Mouse (Mus musculus) MEL-GATA-1-ER (cell line): ENCODE results near the gene Pitpna.
A peak's percentile ranks its signal among the peaks of the same experiment; 100 is the strongest.

Source experiments
- DNase-seq: peaks from one replicate; pipeline ENCODE4 v3.0.0-alpha.2; 2012; ENCODE audit warnings: low read depth; ENCODE audit errors: extremely low read depth

Gene Pitpna

GRCm38 (mm10) chr11:75563851-75564548 lies 23.9 kb upstream of the Pitpna start:
- no peak for DNase-seq

GRCm38 (mm10) chr11:75565849-75566248 lies 22.0 kb upstream of the Pitpna start:
- no peak for DNase-seq

- DNase-seq: no peak
Measured at GRCm38 (mm10) chr11:75566276-75567196, 21.4 kb upstream of the Pitpna start.

GRCm38 (mm10) chr11:75567346-75568114 lies 20.4 kb upstream of the Pitpna start:
- no peak for DNase-seq

DNA sequence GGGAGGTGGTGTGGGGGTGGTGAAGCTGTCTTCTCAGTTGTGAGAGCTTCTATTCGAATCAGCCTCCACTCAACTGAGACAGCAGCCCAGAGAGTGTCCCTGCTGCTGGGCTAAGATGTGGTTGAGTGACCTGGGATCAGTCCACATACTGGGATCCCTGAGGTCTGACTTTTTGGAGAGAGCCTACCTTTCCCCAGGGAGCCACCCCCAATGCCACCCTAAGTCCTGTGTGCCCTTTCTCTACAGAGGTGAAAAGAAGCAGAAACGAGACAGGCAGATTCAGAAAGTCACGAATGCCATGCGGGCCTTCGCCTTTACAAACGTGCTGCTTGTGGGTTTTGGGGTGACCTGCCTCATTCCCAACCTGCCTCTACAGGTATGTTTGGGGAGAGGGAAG lies 19.8 kb upstream of the Pitpna start:
- no peak for DNase-seq

DNA sequence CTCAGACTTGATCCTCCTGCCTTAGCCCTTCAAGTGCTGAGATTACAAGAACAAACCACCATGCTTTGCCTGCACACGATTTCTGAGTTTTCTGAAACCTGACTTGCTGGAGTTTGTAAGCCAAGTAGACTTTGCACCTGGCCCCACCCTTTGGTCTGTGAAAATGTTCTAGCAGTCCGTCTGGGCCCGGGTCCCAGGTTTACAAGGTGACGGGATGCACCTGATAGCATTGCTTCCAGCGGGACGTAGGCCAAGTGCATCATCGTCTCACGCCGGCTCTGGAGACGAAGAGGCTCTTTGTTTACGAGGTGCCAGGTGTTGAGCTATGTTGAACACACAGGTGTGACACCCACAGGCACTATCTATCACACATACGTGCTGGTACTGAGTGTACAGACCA lies 18.9 kb upstream of the Pitpna start:
- no peak for DNase-seq

DNA sequence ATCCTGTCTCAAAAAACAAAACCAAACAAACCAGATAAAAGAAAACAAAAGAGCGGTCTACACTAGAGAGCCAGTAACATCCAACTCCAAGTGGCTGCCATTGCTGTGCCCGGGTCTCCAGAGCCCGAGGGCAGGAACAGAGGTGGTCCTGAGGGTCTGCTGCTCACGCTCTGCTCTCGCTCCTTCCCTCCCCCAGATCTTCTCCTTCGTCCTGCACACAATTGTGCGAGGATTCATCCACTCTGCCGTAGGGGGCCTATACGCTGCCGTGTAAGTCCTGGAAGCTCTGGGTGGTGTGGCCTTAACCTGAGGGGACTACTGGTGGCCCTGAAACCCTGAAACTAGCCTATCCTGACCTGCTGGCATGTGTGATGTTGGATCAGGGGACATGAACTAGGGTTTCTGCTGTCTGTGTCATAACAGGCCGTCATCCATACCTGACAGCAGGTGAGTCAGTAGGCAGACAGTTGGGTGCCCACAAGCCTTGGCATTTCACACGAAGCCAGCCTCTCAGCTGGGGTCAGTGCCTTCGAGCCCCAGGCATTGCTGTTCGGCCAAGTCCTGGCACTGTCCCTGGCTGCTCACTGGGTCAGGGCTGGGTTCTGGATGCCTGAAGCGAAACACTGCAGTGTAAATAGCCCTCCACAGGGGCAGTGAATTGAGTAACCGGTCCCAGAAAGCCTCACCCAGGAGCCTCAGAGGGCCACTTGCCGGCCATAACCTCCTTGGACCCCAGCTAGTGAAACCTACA lies 17.3 kb upstream of the Pitpna start:
- no peak for DNase-seq

DNA sequence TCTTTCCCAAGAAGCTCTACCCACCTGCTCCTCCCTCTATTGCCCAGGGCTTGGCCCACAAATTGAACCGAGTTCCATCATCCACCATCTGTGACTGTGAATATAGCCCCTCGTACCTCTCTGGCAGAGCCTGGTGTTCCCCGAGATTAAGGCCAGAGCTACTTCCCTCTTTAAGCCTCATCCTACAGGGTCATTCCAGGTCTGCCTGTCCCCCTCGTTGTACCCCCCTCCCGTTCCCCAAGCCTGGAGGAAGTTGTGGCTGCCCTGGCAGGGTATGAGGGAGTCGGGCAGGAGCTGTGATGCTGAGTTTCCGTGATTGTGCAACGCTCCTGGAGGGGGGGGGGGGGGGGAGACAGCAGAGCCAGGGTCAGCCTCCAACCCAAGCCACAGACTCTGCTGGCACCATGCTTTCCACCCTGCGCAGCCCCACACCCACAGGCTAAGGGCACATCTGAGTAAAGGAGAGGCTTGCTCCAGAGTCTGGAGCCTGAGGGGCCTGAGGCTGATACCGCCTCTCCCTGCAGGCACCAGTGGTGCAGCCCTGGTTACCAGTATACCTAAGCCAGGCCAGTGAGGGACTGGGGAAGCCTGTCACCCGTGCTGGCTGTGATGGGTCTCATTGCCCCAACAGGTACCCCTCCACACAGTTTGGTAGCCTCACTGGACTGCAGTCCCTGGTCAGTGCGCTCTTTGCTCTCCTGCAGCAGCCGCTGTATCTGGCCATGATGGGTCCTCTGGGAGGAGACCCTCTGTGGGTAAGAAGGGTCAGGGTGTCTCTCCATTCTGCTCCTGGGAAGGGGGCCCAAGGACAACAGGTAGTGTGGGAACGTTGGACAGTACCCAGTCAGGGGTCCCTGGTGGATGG lies 16.5 kb upstream of the Pitpna start:
- no peak for DNase-seq

GRCm38 (mm10) chr11:75572301-75572791 lies 15.6 kb upstream of the Pitpna start:
- DNase-seq: no peak

- peak; percentile 85 for DNase-seq
Measured at GRCm38 (mm10) chr11:75572854-75573650, 14.8 kb upstream of the Pitpna start.

DNA sequence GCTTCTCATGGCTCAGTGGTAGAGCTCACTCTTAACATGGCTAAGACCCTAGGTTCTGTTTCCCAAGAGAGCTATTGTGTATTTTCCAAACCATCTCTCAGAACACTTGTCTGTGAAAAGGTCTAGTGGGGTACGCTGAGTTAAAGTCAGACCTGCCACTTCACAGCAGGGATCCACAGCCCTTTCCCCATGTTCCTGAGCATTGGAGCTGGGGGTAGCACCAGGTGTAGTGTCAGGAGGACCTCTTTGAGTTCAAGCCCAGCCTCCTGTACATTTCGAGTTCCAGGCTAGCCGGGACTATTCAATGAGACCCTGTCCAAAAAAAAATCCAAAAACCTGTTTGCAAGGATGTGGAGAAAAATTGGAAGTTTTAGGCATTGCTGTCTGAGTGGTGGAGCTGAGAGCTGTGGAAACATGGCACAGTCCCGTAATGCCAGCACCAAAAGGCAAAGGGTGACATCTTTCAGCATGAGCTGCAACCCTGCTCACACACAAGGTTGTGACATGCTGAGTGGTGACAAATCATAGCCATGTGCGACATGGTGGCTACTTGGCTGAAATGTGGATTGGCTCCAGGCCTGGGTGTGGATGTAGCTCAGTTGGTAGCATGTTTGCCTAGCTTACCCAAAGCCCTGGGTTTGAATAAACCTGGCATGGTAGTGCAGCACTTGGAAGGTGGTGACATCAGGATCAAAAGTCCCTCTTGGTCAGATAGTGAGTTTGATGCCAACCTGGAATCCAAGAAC lies 13.3 kb upstream of the Pitpna start:
- no peak for DNase-seq

DNA sequence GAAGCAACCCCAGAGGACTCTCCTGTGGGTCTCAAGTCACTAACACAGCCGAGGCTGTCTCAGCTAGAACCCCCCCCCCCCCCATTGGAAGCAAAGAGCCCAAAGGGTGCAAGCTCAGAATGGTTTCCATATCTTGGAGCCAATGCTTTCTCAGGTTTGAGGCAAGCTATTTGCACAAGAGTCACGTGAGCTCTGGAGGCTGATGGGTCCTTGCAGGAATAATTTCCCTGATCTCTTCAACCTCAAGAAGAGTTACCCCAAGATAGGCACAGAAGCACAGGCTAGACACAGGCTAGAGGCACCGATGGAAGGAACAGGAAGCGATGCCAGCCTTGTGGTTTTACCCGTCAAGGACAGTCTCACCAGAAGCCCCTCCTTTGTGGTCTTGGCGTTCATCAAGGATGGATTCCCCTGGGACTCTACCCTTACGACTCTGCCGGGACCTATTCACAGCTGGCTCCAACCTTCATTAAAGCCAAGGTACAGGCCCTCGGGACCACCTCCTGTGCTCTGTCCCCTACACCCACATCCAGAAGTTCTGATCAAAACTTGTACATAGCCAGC lies 12.3 kb upstream of the Pitpna start:
- DNase-seq: no peak

DNA sequence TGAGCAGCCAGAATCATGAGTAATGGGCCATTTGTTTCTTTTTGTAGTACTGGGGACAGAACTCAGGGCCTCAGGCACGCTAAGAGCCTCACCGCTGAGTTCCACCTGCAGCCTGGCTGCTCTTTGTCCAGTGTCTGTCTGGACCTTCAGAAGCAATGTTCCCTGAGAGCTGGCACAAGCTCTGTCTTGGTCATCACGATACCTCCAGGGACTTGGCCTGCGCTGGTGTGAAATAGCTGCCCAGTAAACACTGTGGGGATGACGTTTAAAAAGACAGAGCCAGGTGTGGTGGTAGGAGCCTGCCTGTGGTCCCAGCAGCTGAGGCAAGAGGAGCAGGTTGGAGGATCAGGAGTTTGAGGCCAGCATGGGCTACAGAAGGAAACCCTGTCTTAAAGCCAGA lies 9.3 kb upstream of the Pitpna start:
- no peak for DNase-seq

- no peak for DNase-seq
Measured at GRCm38 (mm10) chr11:75581495-75582149, 6.3 kb upstream of the Pitpna start.

DNA sequence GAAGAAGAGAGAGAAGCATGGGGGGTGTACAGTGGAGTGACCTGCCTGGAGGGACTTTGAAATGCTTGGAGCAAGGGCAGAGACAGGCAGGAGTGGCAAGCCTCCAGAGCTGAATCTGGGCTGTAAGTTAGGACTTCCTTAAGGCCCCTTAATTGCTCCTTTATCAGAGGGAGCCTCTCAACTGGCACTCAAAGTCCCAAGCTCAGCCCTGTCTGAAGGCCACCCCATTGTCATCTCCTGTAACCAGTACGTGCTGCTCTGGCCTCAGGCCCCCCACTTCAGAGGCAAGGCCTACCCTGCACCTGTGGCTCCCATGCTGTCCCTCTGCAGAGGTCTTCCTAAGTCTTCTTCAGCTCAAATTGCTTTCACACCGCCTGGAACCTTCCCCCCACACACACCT lies 4.4 kb upstream of the Pitpna start:
- no peak for DNase-seq

DNA sequence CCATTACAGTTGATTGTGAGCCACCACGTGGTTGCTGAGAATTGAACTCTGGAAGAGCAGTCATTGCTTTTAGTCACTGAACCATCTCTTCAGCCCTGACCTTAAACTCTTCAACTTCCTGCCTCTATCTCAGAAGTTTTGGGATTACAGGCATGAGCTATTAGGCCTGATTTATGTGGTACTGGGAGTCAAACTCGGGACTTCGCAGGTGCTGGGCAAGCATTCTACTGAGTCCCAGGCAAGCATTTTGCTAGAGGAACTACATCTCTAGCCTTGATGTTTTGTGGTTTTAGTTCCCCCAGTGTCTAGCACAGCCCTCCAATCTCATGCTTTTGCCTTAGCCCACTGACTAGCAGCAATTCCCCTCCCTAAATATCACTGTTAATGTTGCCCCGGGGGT lies 2.8 kb upstream of the Pitpna start:
- DNase-seq: no peak

GRCm38 (mm10) chr11:75585978-75586377 lies 1.9 kb upstream of the Pitpna start:
- no peak for DNase-seq

- DNase-seq: no peak
Measured at GRCm38 (mm10) chr11:75586963-75587362, 934 bp upstream of the Pitpna start.
